Mouse (Mus musculus) bone marrow, adult 2 months (tissue): Measurements from ENCODE around the gene Srxn1. TPM values are rescaled to one million over a fixed set of nuclear protein-coding genes. Genes with fewer than 3 reads are reported as not detected.

Experiments
- H3K27ac ChIP-seq: fragments of 200-500 bp; 2 replicates; pipeline ENCODE4 v1.5.1; 2012; ENCODE audit warnings: low read depth, mild to moderate bottlenecking, control low read depth, inconsistent platforms, low read length; ENCODE audit not compliant: control insufficient read depth, poor library complexity, insufficient read depth
- H3K4me1 ChIP-seq: fragments of 200-500 bp; 2 replicates; pipeline ENCODE4 v1.6.1; 2011; ENCODE audit warnings: low read length; ENCODE audit not compliant: control insufficient read depth, insufficient read depth
- H3K4me3 ChIP-seq: fragments of 200-500 bp; replicated peaks from 2 replicates; pipeline ENCODE3; 2011; ENCODE audit warnings: mild to moderate bottlenecking, low read depth, low read length, control low read depth; ENCODE audit not compliant: control insufficient read depth
- CTCF ChIP-seq: fragments of 200-500 bp; IDR thresholded peaks from 2 replicates; pipeline ENCODE4 v1.5.1; 2011; ENCODE audit warnings: low read length, control low read depth; ENCODE audit not compliant: control insufficient read depth, insufficient read depth
- POLR2A ChIP-seq: fragments of 200-500 bp; IDR thresholded peaks from 2 replicates; pipeline ENCODE4 v1.6.1; 2011; ENCODE audit warnings: low read depth, mild to moderate bottlenecking, control low read depth, low read length, borderline replicate concordance; ENCODE audit not compliant: control insufficient read depth
- WGBS: fragments of 180-500 bp; shearing (Covaris S2); methylation state at CpG from one replicate; pipeline ENCODE4 v1.1.7; 2018; 5-methylcytosine and 5-hydroxymethylcytosine counted together
- polyA plus RNA-seq: library from polyadenylated mRNA; stranded (reverse); fragments of >200 nt; gene quantifications from 2 replicates; pipeline ENCODE4 v1.2.4, GENCODE M21; 2011; ENCODE audit warnings: low replicate concordance; ENCODE audit not compliant: missing spikeins, insufficient read depth, insufficient read length

Gene Srxn1
- polyA plus RNA-seq, 1 experiment = 11.6 TPM

DNA sequence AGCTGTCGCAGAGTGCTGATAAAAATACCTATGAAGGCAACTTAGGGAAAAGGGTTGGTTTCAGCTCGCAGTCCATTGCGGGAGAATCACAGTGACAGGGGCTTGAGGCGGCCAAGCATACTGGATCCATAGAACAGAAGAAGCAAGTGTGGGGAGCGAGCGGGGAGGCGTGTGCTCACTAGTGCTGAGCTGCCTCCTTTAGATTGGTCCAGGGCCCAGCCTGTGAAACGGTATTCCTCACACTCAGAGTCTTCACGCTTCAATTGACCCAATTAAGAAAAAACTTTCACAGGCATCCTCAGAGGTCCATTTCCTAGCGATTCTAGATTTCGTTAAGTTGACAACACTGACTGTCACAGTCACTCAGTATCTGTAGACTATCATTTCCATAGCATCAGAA, 35.6 kb downstream of the Srxn1 start:
- TF ChIP-seq CTCF (no peak), POLR2A (no peak)
- WGBS = 79% methylated on average over 11 of the region's 11 CpGs
- Histone ChIP-seq H3K4me3 (no peak overlapping the region), H3K27ac (no peak overlapping the region), H3K4me1 (no peaks in the 10 kb centered on the region)

DNA sequence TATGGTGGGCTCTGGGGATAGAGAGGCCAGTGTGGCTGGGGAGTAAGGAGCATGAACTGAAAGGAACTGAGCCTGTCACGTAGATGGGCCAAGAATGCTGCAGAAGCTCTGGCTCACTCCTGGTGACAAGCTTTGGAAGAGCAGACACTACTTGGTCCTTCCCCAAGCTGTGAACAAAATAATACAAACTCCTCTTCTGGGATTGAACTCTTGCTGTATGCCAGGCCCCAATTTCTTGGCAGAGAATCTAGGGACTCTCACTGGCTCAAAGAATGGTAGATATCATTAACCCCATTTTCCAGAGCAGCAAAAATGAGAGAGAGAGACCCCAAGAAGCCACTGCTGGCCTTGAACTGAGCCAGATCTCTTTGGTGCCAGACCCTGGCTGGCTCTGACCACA, 36.2 kb downstream of the Srxn1 start:
- Histone ChIP-seq H3K27ac (no peak overlapping the region), H3K4me3 (no peak overlapping the region), H3K4me1 (no peaks in the 10 kb centered on the region)
- WGBS = 50% methylated on average over 1 of the region's 1 CpGs
- TF ChIP-seq POLR2A (no peak), CTCF (no peak)

DNA sequence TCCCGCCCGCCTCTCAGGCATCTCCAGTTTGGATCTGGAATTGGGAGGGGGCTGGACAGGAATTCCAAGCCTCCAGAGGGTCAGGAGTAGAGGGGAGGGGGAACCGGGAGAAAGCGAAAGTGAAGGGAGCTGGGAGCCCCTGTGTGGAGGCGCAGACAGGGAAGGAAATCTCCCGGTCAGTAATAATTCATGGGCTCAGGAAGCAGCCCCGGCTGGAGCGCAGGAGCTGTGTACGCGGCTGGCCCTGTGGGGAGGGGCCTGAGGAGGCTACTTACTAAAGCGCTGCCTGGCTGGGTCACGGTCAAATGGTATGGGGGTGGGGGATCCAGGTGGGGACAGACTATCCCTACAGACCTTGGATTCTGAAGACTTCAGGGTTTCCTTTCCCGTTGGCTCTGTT, 36.7 kb downstream of the Srxn1 start:
- WGBS = 9% methylated on average over 13 of the region's 13 CpGs
- Histone ChIP-seq H3K27ac (no peak overlapping the region), H3K4me1 (no peaks in the 10 kb centered on the region), H3K4me3 (no peak overlapping the region)
- no peak for TF ChIP-seq POLR2A
- no peak for TF ChIP-seq CTCF

DNA sequence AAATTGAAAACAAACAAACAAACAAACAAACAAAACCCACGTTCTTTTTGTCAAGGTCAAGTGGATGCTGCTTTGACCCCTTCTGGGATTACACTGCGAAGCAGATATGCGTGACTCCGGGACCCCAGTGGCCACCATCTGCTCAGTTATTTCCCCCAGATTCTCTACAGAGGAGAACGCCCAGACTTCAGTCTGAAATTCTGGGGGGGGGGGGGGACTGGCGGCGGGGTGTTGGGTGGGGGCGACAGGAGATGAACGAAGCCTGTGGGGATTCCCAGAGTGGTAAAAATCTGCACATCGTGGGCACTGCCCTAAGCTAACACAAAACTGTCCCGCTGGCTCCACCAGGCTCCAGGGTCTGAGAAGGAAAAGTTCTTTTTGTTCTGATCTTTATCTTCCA, 37.3 kb downstream of the Srxn1 start:
- TF ChIP-seq CTCF (no peak), POLR2A (no peak)
- no peak overlapping the region for H3K27ac ChIP-seq
- H3K4me3 ChIP-seq = no peak overlapping the region
- no peaks in the 10 kb centered on the region for H3K4me1 ChIP-seq
- 5% methylated on average over 11 of the region's 11 CpGs for WGBS

DNA sequence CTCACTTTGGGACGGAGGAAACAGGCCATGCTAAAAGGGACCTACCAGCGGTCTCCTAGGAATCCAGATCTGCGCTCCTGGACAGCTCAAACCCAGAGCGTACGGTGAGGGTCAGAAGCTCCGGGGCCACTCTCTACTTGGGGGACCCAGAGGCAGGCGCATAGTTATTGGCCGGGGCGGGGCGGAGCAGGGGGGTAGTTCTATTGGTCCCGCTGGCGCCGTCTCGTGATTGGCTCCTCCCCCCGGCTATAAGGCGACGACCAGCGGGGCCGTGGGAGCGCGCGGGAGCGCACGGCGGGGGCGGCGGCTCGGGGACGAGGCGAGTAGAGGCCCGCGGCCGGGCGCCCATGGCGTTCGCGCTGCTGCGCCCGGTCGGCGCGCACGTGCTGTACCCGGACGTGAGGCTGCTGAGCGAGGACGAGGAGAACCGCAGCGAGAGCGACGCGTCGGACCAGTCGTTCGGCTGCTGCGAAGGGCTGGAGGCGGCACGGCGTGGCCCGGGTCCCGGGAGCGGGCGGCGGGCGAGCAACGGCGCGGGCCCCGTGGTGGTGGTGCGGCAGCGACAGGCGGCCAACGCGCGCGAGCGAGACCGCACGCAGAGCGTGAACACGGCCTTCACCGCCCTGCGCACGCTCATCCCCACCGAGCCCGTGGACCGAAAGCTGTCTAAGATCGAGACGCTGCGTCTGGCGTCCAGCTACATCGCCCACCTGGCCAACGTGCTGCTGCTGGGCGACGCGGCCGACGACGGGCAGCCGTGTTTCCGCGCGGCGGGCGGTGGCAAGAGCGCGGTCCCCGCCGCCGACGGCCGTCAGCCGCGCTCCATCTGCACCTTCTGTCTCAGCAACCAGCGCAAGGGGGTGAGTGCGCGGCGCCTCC, 38.2 kb downstream of the Srxn1 start, which contains the start of gene Tcf15:
Gene Tcf15 (plus strand): TSS at position 283 of the 879 bp plus-strand sequence.
- TF ChIP-seq POLR2A = no peak
- no peak for TF ChIP-seq CTCF
- 2% methylated on average over 118 of the region's 118 CpGs for WGBS
- Histone ChIP-seq H3K4me3 (no peak within 1 kb of the TSS), H3K4me1 (no peaks in the 10 kb centered on the region), H3K27ac (no peak within 1 kb of the TSS)

DNA sequence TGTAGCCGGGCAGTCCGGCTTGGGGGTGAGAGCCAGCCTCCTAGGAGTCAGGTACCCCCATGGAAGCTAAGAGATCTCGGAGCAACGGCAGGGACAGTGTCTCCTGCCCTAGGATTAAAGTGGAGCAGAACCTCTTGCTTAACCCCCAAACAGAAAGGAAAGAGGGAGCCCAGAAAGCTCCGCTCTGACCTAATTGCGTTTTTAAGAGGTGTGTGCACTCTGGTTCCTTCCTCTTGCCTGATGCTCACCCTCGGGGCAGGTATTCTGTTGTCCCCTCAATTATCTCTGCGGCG, 38.8 kb downstream of the Srxn1 start:
- H3K4me1 ChIP-seq = no peaks in the 10 kb centered on the region
- no peak overlapping the region for H3K4me3 ChIP-seq
- WGBS = 26% methylated on average over 9 of the region's 9 CpGs
- TF ChIP-seq CTCF = no peak
- TF ChIP-seq POLR2A = no peak
- H3K27ac ChIP-seq = no peak overlapping the region

DNA sequence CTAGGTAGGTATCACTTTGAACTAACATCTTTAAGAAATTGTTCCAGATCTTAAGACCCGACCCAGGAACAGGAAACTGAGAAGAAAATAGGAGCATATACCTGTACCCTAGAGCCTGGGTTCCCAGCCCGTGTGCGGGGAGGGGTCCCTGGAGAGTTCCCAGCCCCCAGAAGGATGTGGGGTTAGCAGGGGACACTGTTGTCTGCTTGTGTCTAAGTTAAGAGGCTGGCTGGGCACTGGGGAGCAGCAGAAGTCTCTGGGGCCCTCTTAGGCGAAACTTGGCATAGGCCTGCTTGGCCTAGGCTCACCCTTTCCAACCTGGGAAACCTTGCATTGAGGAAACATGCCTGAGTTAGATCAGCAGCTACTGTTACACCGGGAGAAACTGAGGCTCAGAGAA, 39.2 kb downstream of the Srxn1 start:
- H3K27ac ChIP-seq = no peak overlapping the region
- no peak overlapping the region for H3K4me3 ChIP-seq
- TF ChIP-seq POLR2A = no peak
- TF ChIP-seq CTCF = no peak
- no peaks in the 10 kb centered on the region for H3K4me1 ChIP-seq
- 58% methylated on average over 5 of the region's 5 CpGs for WGBS

DNA sequence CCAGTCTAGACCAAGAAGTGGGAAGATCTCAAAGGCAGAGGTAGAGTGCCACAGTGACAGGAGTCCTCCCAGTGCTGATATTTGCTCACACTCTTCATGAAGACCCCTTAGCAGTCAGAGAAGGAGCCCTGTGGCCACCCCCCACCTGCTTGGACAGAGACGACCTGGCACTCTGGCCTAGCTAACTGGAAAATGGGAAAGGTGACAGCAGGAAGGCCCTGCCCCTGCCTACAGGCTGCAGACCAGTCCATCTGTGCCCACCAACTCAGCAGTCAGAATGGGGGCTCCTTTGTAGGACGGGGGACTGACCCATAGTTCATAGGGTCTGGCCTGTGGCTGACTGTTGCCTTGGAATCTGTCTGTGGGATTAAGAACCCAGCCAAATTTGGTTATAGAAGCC, 40.4 kb downstream of the Srxn1 start:
- no peak overlapping the region for H3K4me3 ChIP-seq
- WGBS = 61% methylated on average over 2 of the region's 2 CpGs
- no peaks in the 10 kb centered on the region for H3K4me1 ChIP-seq
- TF ChIP-seq CTCF = no peak
- no peak for TF ChIP-seq POLR2A
- H3K27ac ChIP-seq = no peak overlapping the region
